ENCODE assay signal across 25 mouse cellular contexts in the genomic region with DNA sequence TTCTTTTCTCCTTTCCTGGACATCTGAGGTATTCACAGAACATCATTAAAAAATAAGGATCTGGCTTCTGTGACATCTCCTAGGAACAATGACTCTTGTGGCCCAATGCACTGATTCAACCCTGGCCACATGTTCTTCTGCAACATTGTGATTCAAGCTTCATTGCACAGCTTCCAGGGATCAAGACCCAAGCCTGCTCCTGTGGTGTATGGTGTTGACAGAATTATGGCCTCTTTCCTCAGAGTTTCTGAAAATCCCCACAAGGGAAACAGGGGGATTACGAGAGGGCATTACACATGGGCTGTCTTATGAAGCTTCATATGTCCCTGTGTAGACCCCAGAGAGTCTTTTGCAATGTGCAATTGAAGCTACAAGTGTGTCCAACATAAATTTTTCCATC.
DNase-seq lines count a peak whose midpoint lies in the region; ATAC-seq and TF ChIP-seq lines count a peak whose summit lies in the region.
"Had no signal": no experiment of that assay in that cellular context is flagged by ENCODE, and none has a peak within 500 bp of the region (broad histone marks: within the 10 kb centered on the region; RNA-seq: fewer than 3 reads in every experiment).

No protein-coding gene starts in this region.

- H3K4me1 ChIP-seq in lung, postnatal 0 days (ENCODE audit: insufficient read depth, low read depth, low read length): no peaks in the 10 kb centered on the region
- no peaks in the 10 kb centered on the region for H3K4me1 ChIP-seq in limb, embryonic 14.5 days (ENCODE audit: control insufficient read depth, insufficient read depth, low read length)
- no peaks in the 10 kb centered on the region for H3K4me1 ChIP-seq in intestine, embryonic 16.5 days (ENCODE audit: control insufficient read depth, insufficient read depth, low read length)
- H3K4me1 ChIP-seq: embryonic facial prominence, embryonic 13.5 days; heart, embryonic 12.5 days; heart, embryonic 15.5 days; hindbrain, embryonic 10.5 days; hindbrain, embryonic 13.5 days had no signal

- no peak; the same call in 1 of the 2 replicates for ATAC-seq in lung, postnatal 0 days
- ATAC-seq in limb, embryonic 14.5 days (ENCODE audit: low FRiP score, low read depth): peak; percentile 80
- no peak for ATAC-seq in intestine, embryonic 16.5 days
- ATAC-seq: CD4-positive, CD25-positive, alpha-beta regulatory T cell, adult 4 months; forebrain, embryonic 14.5 days; forebrain, postnatal 0 days; hindbrain, embryonic 16.5 days had no signal

- WGBS in lung, postnatal 0 days: 64% methylated on average over 1 of the region's 1 CpGs
- 32% methylated on average over 1 of the region's 1 CpGs for WGBS in limb, embryonic 14.5 days
- WGBS in intestine, embryonic 16.5 days: 78% methylated on average over 1 of the region's 1 CpGs

- TF ChIP-seq POLR2A in limb, embryonic 14.5 days (IDR thresholded peaks at IDR 0.05; ENCODE audit: borderline replicate concordance, extremely low read depth, insufficient read depth, insufficient read length): no peak

- peak; percentile 5 for DNase-seq in kidney, postnatal 10 days
- no peak for DNase-seq in kidney, postnatal 25 days
- DNase-seq in lung, postnatal 0 days (ENCODE audit: low spot score): peak; percentile 24
- DNase-seq in lung, postnatal 14 days: no peak
- peak; percentile 45 for DNase-seq in limb, embryonic 14.5 days (ENCODE audit: low spot score)
- DNase-seq: adrenal gland, adult 8-10 months; adrenal gland, postnatal 25 days; cerebellum, adult 11-12 months; cerebellum, adult 8-10 months; cerebellum, postnatal 10 days; cerebellum, postnatal 36 days; forebrain, postnatal 0 days; gastrocnemius, postnatal 25 days; heart, adult 18-20 months; heart, postnatal 10 days; heart, postnatal 36 days had no signal

- H3K9me3 ChIP-seq in lung, postnatal 0 days (ENCODE audit: low read length): no peaks in the 10 kb centered on the region
- H3K9me3 ChIP-seq in limb, embryonic 14.5 days (ENCODE audit: control insufficient read depth, low read length): no peaks in the 10 kb centered on the region
- H3K9me3 ChIP-seq in intestine, embryonic 16.5 days (ENCODE audit: control insufficient read depth, low read length): no peaks in the 10 kb centered on the region
- H3K9me3 ChIP-seq: embryonic facial prominence, embryonic 13.5 days; heart, embryonic 12.5 days; heart, embryonic 15.5 days; hindbrain, embryonic 10.5 days; hindbrain, embryonic 13.5 days had no signal

- no peaks in the 10 kb centered on the region for H3K36me3 ChIP-seq in lung, postnatal 0 days (ENCODE audit: insufficient read depth, low read length)
- no peaks in the 10 kb centered on the region for H3K36me3 ChIP-seq in limb, embryonic 14.5 days (ENCODE audit: control insufficient read depth, insufficient read depth, low read length)
- no peaks in the 10 kb centered on the region for H3K36me3 ChIP-seq in intestine, embryonic 16.5 days (ENCODE audit: control insufficient read depth, insufficient read depth, low read length)
- H3K36me3 ChIP-seq: embryonic facial prominence, embryonic 13.5 days; heart, embryonic 12.5 days; heart, embryonic 15.5 days; hindbrain, embryonic 10.5 days; hindbrain, embryonic 13.5 days had no signal

- no peak overlapping the region for H3K4me3 ChIP-seq in lung, postnatal 0 days (ENCODE audit: low read depth, low read length)
- no peak overlapping the region for H3K4me3 ChIP-seq in limb, embryonic 14.5 days (replicated peaks; ENCODE audit: low read length)
- H3K4me3 ChIP-seq in intestine, embryonic 16.5 days (ENCODE audit: low read length): no peak overlapping the region
- H3K4me3 ChIP-seq: embryonic facial prominence, embryonic 13.5 days; heart, embryonic 12.5 days; heart, embryonic 15.5 days; hindbrain, embryonic 10.5 days; hindbrain, embryonic 13.5 days had no signal

- H3K4me2 ChIP-seq in lung, postnatal 0 days (replicated peaks; ENCODE audit: low read depth, low read length): no peak overlapping the region
- no peak overlapping the region for H3K4me2 ChIP-seq in limb, embryonic 14.5 days (replicated peaks; ENCODE audit: low read depth, low read length, severe bottlenecking)
- no peak overlapping the region for H3K4me2 ChIP-seq in intestine, embryonic 16.5 days (ENCODE audit: low read depth, low read length)
- H3K4me2 ChIP-seq: embryonic facial prominence, embryonic 13.5 days; heart, embryonic 12.5 days; heart, embryonic 15.5 days; hindbrain, embryonic 13.5 days had no signal

- no peak overlapping the region for H3K27ac ChIP-seq in lung, postnatal 0 days (ENCODE audit: low read length)
- H3K27ac ChIP-seq in limb, embryonic 14.5 days (replicated peaks; ENCODE audit: low read depth, low read length): no peak overlapping the region
- H3K27ac ChIP-seq in intestine, embryonic 16.5 days (ENCODE audit: low read length): no peak overlapping the region
- H3K27ac ChIP-seq: embryonic facial prominence, embryonic 13.5 days; heart, embryonic 15.5 days; hindbrain, embryonic 10.5 days; hindbrain, embryonic 13.5 days had no signal

- no peak overlapping the region for H3K9ac ChIP-seq in lung, postnatal 0 days (replicated peaks; ENCODE audit: low read depth)
- no peak overlapping the region for H3K9ac ChIP-seq in limb, embryonic 14.5 days (ENCODE audit: low read depth, low read length, severe bottlenecking)
- H3K9ac ChIP-seq in intestine, embryonic 16.5 days (ENCODE audit: low read depth, low read length): no peak overlapping the region
- H3K9ac ChIP-seq: embryonic facial prominence, embryonic 13.5 days; forebrain, postnatal 0 days; heart, embryonic 12.5 days; heart, embryonic 15.5 days; hindbrain, embryonic 13.5 days had no signal

- TF ChIP-seq EP300 in lung, postnatal 0 days (IDR thresholded peaks at IDR 0.05): no peak

- no peak for TF ChIP-seq CTCF in lung, postnatal 0 days (IDR thresholded peaks at IDR 0.05)

- H3K27me3 ChIP-seq in lung, postnatal 0 days (replicated peaks; ENCODE audit: insufficient read depth, low read length): no peaks in the 10 kb centered on the region
- no peaks in the 10 kb centered on the region for H3K27me3 ChIP-seq in limb, embryonic 14.5 days (ENCODE audit: control insufficient read depth, insufficient read depth, low read length)
- no peaks in the 10 kb centered on the region for H3K27me3 ChIP-seq in intestine, embryonic 16.5 days (replicated peaks; ENCODE audit: control insufficient read depth, insufficient read depth, low read length)
- H3K27me3 ChIP-seq: embryonic facial prominence, embryonic 13.5 days; heart, embryonic 12.5 days; heart, embryonic 15.5 days; hindbrain, embryonic 13.5 days had no signal

Comparison
In these comparisons a context has a peak if more than half of its experiments do, and no peak if none do; other contexts are left out.
1. DNase-seq: peak in kidney, postnatal 10 days (single experiment), lung, postnatal 0 days (single experiment) and limb, embryonic 14.5 days (single experiment); none in kidney, postnatal 25 days (0 of 2) and lung, postnatal 14 days (single experiment).